Mouse (Mus musculus): ENCODE results near the gene Fam219a. TPM values are rescaled to one million over a fixed set of nuclear protein-coding genes. Genes with fewer than 3 reads are reported as not detected.
A peak's percentile ranks its signal among the peaks of the same experiment; 100 is the strongest.

Gene Fam219a
- polyA plus RNA-seq, 1 experiment from 2014 or later = 21.7 TPM

- H3K27ac ChIP-seq (ENCODE audit: low read length) = no peak overlapping the region
- H3K27me3 ChIP-seq (ENCODE audit: control insufficient read depth, insufficient read depth, low read depth, low read length) = no peaks in the 10 kb centered on the region
- no peak overlapping the region for H3K4me3 ChIP-seq (ENCODE audit: low read depth, low read length)
- peaks cover 20% of the 10 kb centered on the region for H3K4me1 ChIP-seq (ENCODE audit: control insufficient read depth, insufficient read depth, low read length)
- WGBS = 39% methylated on average over 6 of the region's 6 CpGs
- no peak for ATAC-seq
- no peak overlapping the region for H3K9ac ChIP-seq (ENCODE audit: low read depth, low read length)
- no peak overlapping the region for H3K4me2 ChIP-seq (ENCODE audit: low read length)
- no peaks in the 10 kb centered on the region for H3K9me3 ChIP-seq (replicated peaks; ENCODE audit: control insufficient read depth, low read length, poor library complexity, severe bottlenecking)
- H3K36me3 ChIP-seq (ENCODE audit: control insufficient read depth, insufficient read depth, low read length) = no peaks in the 10 kb centered on the region
Measured at GRCm38 (mm10) chr4:41532420-41532819, 36.9 kb downstream of the Fam219a start.

- Histone ChIP-seq H3K27ac (ENCODE audit: low read length) (peak overlapping the region; percentile 40), H3K4me2 (ENCODE audit: low read length) (no peak overlapping the region), H3K36me3 (ENCODE audit: control insufficient read depth, insufficient read depth, low read length) (no peaks in the 10 kb centered on the region), H3K4me3 (ENCODE audit: low read depth, low read length) (no peak overlapping the region), H3K4me1 (ENCODE audit: control insufficient read depth, insufficient read depth, low read length) (peaks cover 30% of the 10 kb centered on the region), H3K9ac (ENCODE audit: low read depth, low read length) (no peak overlapping the region), H3K9me3 (replicated peaks; ENCODE audit: control insufficient read depth, low read length, poor library complexity, severe bottlenecking) (no peaks in the 10 kb centered on the region), H3K27me3 (ENCODE audit: control insufficient read depth, insufficient read depth, low read depth, low read length) (no peaks in the 10 kb centered on the region)
- 8% methylated on average over 8 of the region's 8 CpGs for WGBS
- ATAC-seq = peak; percentile 37
Measured at GRCm38 (mm10) chr4:41527996-41528395, 41.3 kb downstream of the Fam219a start.

- Histone ChIP-seq H3K36me3 (ENCODE audit: control insufficient read depth, insufficient read depth, low read length) (no peaks in the 10 kb centered on the region; the same call in 1 of the 2 replicates), H3K4me1 (ENCODE audit: control insufficient read depth, insufficient read depth, low read length) (peaks cover 30% of the 10 kb centered on the region), H3K27me3 (ENCODE audit: control insufficient read depth, insufficient read depth, low read depth, low read length) (no peaks in the 10 kb centered on the region), H3K9me3 (replicated peaks; ENCODE audit: control insufficient read depth, low read length, poor library complexity, severe bottlenecking) (no peaks in the 10 kb centered on the region), H3K27ac (ENCODE audit: low read length) (peak overlapping the region; percentile 50), H3K9ac (ENCODE audit: low read depth, low read length) (peak overlapping the region; percentile 18; the same call in 1 of the 2 replicates), H3K4me2 (ENCODE audit: low read length) (peak overlapping the region; percentile 7; the same call in 1 of the 2 replicates), H3K4me3 (ENCODE audit: low read depth, low read length) (no peak overlapping the region)
- ATAC-seq = 0 out of 2 replicates have a peak, but pooled peaks have one; percentile 10
- WGBS = 12% methylated on average over 13 of the region's 13 CpGs
Measured at GRCm38 (mm10) chr4:41527076-41527475, 42.3 kb downstream of the Fam219a start.

- peaks cover 30% of the 10 kb centered on the region for H3K4me1 ChIP-seq (ENCODE audit: control insufficient read depth, insufficient read depth, low read length)
- H3K9ac ChIP-seq (ENCODE audit: low read depth, low read length) = no peak overlapping the region
- H3K4me2 ChIP-seq (ENCODE audit: low read length) = no peak overlapping the region; the same call in 1 of the 2 replicates
Measured at GRCm38 (mm10) chr4:41526553-41526952, 42.8 kb downstream of the Fam219a start.

GRCm38 (mm10) chr4:41524829-41525228, 44.5 kb downstream of the Fam219a start:
- Histone ChIP-seq H3K4me3 (ENCODE audit: low read depth, low read length) (no peak overlapping the region), H3K27me3 (ENCODE audit: control insufficient read depth, insufficient read depth, low read depth, low read length) (no peaks in the 10 kb centered on the region), H3K9me3 (replicated peaks; ENCODE audit: control insufficient read depth, low read length, poor library complexity, severe bottlenecking) (no peaks in the 10 kb centered on the region), H3K9ac (ENCODE audit: low read depth, low read length) (no peak overlapping the region), H3K27ac (ENCODE audit: low read length) (no peak overlapping the region), H3K36me3 (ENCODE audit: control insufficient read depth, insufficient read depth, low read length) (peaks cover 11% of the 10 kb centered on the region), H3K4me2 (ENCODE audit: low read length) (no peak overlapping the region), H3K4me1 (ENCODE audit: control insufficient read depth, insufficient read depth, low read length) (peaks cover 28% of the 10 kb centered on the region)
- no peak for ATAC-seq
- WGBS = 80% methylated on average over 9 of the region's 9 CpGs

More at GRCm38 (mm10) chr4:41526553-41526952, 42.8 kb downstream of the Fam219a start:
- Histone ChIP-seq H3K9me3 (replicated peaks; ENCODE audit: control insufficient read depth, low read length, poor library complexity, severe bottlenecking) (no peaks in the 10 kb centered on the region), H3K27ac (ENCODE audit: low read length) (peak overlapping the region; percentile 50; the same call in 1 of the 2 replicates), H3K36me3 (ENCODE audit: control insufficient read depth, insufficient read depth, low read length) (peaks cover under 1% of the 10 kb centered on the region; the same call in 1 of the 2 replicates), H3K4me3 (ENCODE audit: low read depth, low read length) (no peak overlapping the region), H3K27me3 (ENCODE audit: control insufficient read depth, insufficient read depth, low read depth, low read length) (no peaks in the 10 kb centered on the region)
- peak; percentile 14; the same call in 1 of the 2 replicates for ATAC-seq
- 16% methylated on average over 7 of the region's 7 CpGs for WGBS

GRCm38 (mm10) chr4:41523839-41524238, 45.5 kb downstream of the Fam219a start:
- no peak overlapping the region for H3K9ac ChIP-seq (ENCODE audit: low read depth, low read length)
- no peak for ATAC-seq
- no peaks in the 10 kb centered on the region for H3K9me3 ChIP-seq (replicated peaks; ENCODE audit: control insufficient read depth, low read length, poor library complexity, severe bottlenecking)
- peaks cover 28% of the 10 kb centered on the region for H3K4me1 ChIP-seq (ENCODE audit: control insufficient read depth, insufficient read depth, low read length)
- peaks cover 18% of the 10 kb centered on the region for H3K36me3 ChIP-seq (ENCODE audit: control insufficient read depth, insufficient read depth, low read length)
- 76% methylated on average over 7 of the region's 7 CpGs for WGBS
- H3K4me2 ChIP-seq (ENCODE audit: low read length) = no peak overlapping the region
- H3K27me3 ChIP-seq (ENCODE audit: control insufficient read depth, insufficient read depth, low read depth, low read length) = no peaks in the 10 kb centered on the region
- no peak overlapping the region for H3K27ac ChIP-seq (ENCODE audit: low read length)
- H3K4me3 ChIP-seq (ENCODE audit: low read depth, low read length) = no peak overlapping the region

GRCm38 (mm10) chr4:41522788-41523187, 46.5 kb downstream of the Fam219a start:
- 56% methylated on average over 5 of the region's 5 CpGs for WGBS
- Histone ChIP-seq H3K9ac (ENCODE audit: low read depth, low read length) (no peak overlapping the region), H3K36me3 (ENCODE audit: control insufficient read depth, insufficient read depth, low read length) (peaks cover 18% of the 10 kb centered on the region), H3K4me3 (ENCODE audit: low read depth, low read length) (no peak overlapping the region), H3K4me1 (ENCODE audit: control insufficient read depth, insufficient read depth, low read length) (peaks cover 17% of the 10 kb centered on the region), H3K27me3 (ENCODE audit: control insufficient read depth, insufficient read depth, low read depth, low read length) (no peaks in the 10 kb centered on the region), H3K27ac (ENCODE audit: low read length) (no peak overlapping the region), H3K4me2 (ENCODE audit: low read length) (no peak overlapping the region), H3K9me3 (replicated peaks; ENCODE audit: control insufficient read depth, low read length, poor library complexity, severe bottlenecking) (no peaks in the 10 kb centered on the region)
- ATAC-seq = no peak

- Histone ChIP-seq H3K27ac (ENCODE audit: low read length) (no peak overlapping the region), H3K4me3 (ENCODE audit: low read depth, low read length) (no peak overlapping the region), H3K9me3 (replicated peaks; ENCODE audit: control insufficient read depth, low read length, poor library complexity, severe bottlenecking) (no peaks in the 10 kb centered on the region), H3K4me2 (ENCODE audit: low read length) (no peak overlapping the region), H3K27me3 (ENCODE audit: control insufficient read depth, insufficient read depth, low read depth, low read length) (no peaks in the 10 kb centered on the region), H3K9ac (ENCODE audit: low read depth, low read length) (no peak overlapping the region), H3K36me3 (ENCODE audit: control insufficient read depth, insufficient read depth, low read length) (peaks cover 18% of the 10 kb centered on the region), H3K4me1 (ENCODE audit: control insufficient read depth, insufficient read depth, low read length) (peaks cover 11% of the 10 kb centered on the region)
- no peak for ATAC-seq
- 67% methylated on average over 6 of the region's 6 CpGs for WGBS
Measured at GRCm38 (mm10) chr4:41522136-41522535, 47.2 kb downstream of the Fam219a start.

GRCm38 (mm10) chr4:41520641-41521040, 48.7 kb downstream of the Fam219a start:
- Histone ChIP-seq H3K36me3 (ENCODE audit: control insufficient read depth, insufficient read depth, low read length) (peaks cover 18% of the 10 kb centered on the region), H3K4me1 (ENCODE audit: control insufficient read depth, insufficient read depth, low read length) (no peaks in the 10 kb centered on the region; the same call in 1 of the 2 replicates), H3K4me3 (ENCODE audit: low read depth, low read length) (no peak overlapping the region), H3K27ac (ENCODE audit: low read length) (no peak overlapping the region), H3K4me2 (ENCODE audit: low read length) (no peak overlapping the region), H3K9me3 (replicated peaks; ENCODE audit: control insufficient read depth, low read length, poor library complexity, severe bottlenecking) (no peaks in the 10 kb centered on the region), H3K9ac (ENCODE audit: low read depth, low read length) (no peak overlapping the region), H3K27me3 (ENCODE audit: control insufficient read depth, insufficient read depth, low read depth, low read length) (no peaks in the 10 kb centered on the region)
- no peak for ATAC-seq
- WGBS = 44% methylated on average over 14 of the region's 14 CpGs
